Mouse (Mus musculus): ENCODE results near the gene Mknk1.

Mknk1 gene

GRCm38 (mm10) chr4:115838696-115839641 is at the start of gene Mknk1:
Gene Mknk1, plus strand, starts transcription at chr4:115839198.
- DNase-seq (ENCODE audit: low spot score in 2 of 2) = peak; percentile 90 to 95

DNA sequence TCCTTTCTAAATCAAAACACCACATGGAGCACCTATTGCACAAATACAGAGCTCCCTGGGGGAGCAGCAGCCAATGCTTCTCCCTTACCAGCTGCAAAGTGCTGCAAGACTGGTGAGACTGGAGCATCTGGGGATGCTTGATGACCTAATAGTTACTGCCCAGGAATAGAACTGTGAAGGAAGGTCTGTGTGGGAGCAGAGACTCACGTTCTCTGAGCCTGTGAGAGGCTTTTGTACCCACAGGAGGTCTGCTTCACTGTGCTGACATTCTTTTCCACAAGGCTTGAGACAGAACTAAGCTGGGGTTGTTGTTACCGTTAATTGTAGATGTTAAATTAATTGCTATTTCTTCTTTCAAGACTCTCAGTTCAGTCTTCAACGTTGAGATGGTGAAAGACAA is 48.1 kb upstream of the Mknk1 start:
- no peak for DNase-seq (ENCODE audit: low spot score in 2 of 2)

- DNase-seq (ENCODE audit: low spot score in 2 of 2) = no peak
These were observed 43.6 kb upstream of the Mknk1 start for GRCm38 (mm10) chr4:115795360-115795759.

DNA sequence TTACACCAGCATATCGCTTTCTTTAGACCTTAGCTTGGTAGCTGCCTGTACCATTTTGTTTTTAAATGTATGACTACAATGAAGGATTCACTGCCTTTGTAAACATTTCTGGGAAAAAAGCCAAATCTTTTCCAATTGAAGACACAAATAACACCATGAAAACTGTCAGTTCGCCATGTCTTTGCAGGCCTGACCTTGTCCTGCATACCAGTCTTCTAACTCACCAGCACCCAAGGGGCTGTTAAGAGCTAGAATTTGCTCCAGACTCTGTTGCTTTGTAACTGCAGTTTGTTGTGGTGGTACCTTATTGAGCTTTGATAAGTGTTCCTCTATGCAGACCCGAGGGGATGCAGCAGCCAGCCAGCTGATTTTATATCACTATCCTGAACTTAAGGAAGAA is 39.0 kb upstream of the Mknk1 start:
- DNase-seq (ENCODE audit: low spot score in 2 of 2) = no peak

- DNase-seq (ENCODE audit: low spot score in 2 of 2) = no peak
These were observed 26.7 kb upstream of the Mknk1 start for GRCm38 (mm10) chr4:115812326-115812725.

- DNase-seq (ENCODE audit: low spot score in 2 of 2) = no peak
These were observed 23.4 kb upstream of the Mknk1 start for GRCm38 (mm10) chr4:115815606-115816005.

DNA sequence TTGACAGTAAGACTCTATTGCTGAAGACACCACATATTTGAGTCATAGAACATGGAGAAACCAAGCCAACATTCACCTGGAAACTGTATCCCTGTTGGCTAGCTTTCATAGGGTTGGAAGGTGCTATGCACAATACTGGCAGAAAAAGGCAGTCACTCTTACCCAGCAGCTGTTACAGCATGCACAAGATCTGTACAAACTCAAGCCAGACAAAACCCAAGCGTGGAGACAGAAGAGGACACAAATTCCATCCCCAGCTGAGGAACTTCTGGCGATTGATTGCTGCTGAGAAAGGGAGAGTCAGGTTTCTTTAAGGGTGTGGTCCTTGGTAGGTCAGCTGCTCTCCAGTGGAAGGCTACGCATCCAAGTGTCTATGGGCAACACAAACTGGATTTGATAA is 18.8 kb upstream of the Mknk1 start:
- DNase-seq (ENCODE audit: low spot score in 2 of 2) = no peak

DNA sequence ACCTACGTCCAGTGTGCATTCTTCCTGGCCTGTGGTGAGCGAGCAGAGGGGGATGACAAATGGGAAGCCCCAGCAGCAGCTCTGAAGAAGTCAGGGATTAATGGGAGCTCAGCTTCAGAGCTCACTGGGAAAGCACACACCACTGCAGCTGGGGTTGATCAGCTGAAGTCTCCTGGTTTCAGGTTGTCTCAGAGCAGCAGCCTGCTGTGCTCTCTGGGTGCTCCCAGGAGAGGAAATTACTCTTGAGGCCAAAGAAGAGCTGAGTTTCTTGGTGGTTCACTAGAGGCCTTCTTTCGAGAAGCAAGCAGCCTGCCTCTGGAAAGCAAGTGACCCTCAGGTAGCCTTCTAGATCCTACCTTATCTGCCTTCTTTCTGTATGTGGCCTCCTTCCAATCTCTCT is 18.1 kb upstream of the Mknk1 start:
- DNase-seq (ENCODE audit: low spot score in 2 of 2) = no peak

- DNase-seq (ENCODE audit: low spot score in 2 of 2) = no peak
These were observed 17.6 kb upstream of the Mknk1 start for GRCm38 (mm10) chr4:115821431-115821830.

- no peak for DNase-seq (ENCODE audit: low spot score in 2 of 2)
These were observed 17.1 kb upstream of the Mknk1 start for GRCm38 (mm10) chr4:115821928-115822327.

- DNase-seq (ENCODE audit: low spot score in 2 of 2) = no peak
These were observed 14.8 kb upstream of the Mknk1 start for GRCm38 (mm10) chr4:115824178-115824577.

- no peak for DNase-seq (ENCODE audit: low spot score in 2 of 2)
These were observed 13.7 kb upstream of the Mknk1 start for GRCm38 (mm10) chr4:115825271-115825670.

DNA sequence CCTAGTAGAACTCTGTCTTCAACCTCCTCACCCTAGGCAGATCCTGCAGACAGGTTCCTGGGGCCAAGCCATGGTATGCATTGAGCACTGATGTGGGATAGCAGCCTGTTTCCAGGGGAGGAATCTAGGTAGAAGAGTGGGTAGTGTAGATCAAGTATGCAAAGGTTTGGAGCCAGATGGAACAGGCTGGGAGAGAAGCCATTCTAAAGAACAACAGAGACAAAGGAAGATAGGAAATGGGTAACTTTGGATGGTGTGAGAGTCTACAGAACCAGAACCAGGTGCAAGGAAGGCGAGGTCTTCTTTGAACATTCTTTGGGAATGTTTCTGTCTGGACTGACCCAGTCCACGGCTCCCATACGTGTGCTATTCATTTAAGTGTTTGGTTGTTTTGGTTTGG is 11.9 kb upstream of the Mknk1 start:
- DNase-seq (ENCODE audit: low spot score in 2 of 2) = no peak

DNA sequence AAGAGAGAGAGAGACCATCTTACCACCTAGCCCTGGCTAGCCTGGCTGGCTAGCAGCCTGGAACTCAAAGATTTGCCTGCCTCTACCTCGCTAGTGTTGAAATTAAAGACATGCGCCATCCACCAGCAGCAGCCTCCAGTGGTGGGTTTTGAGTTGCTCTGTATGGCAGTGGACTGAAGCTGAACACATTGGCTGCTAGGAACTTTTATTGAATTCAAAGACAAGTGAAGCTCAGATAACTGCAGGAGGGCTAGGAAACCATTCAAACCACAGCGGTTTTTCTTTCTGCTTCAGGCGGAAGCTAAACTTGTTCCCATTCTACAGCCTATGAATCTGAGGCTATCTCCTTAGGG is 11.5 kb upstream of the Mknk1 start:
- DNase-seq (ENCODE audit: low spot score in 2 of 2) = peak in 1 of 2 experiments; percentile 9

DNA sequence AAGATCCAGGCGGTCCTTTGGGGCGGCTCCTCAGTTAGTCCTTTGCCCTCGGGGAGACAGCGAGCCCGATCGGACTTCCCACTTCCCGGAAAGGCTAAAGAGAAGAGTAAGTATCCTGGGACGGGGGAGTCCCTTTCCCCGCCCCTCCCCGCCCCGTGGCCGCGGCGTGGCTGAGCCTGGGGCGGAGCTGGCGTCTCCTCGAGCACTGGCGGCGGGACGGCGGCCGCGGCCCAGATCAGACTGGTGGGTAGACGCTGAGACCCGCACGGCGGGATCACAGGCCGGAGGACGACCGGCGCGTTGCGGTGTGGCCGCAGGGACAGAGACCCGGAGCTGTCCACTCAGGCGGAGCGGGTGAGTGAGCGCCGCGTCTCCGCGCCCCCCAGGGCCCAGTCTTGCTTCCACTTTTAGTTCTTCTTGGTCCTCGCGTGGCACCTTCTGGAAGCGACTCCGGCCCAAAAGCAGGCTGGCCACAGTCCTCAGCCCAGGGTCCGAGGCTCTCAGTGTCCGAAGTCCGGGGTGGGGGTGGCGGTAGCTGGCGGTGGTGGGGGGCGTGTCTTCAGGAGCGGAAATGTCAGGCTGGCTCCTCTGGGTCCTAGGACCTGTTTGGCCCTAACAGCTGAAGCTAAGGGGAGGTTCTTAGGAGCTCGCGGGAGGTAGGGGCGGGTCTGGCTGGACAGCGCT is 11.0 kb upstream of the Mknk1 start, which contains the start of gene Mob3c:
Mob3c (plus strand) TSS at position 205 of the 684 bp plus-strand sequence.
- peak; percentile 32 to 50 for DNase-seq (ENCODE audit: low spot score in 2 of 2)

GRCm38 (mm10) chr4:115828572-115828902 is 10.5 kb upstream of the Mknk1 start:
- DNase-seq (ENCODE audit: low spot score in 2 of 2) = no peak

GRCm38 (mm10) chr4:115830491-115830890 is 8.5 kb upstream of the Mknk1 start:
- DNase-seq (ENCODE audit: low spot score in 2 of 2) = no peak

- DNase-seq (ENCODE audit: low spot score in 2 of 2) = no peak
These were observed 7.8 kb upstream of the Mknk1 start for GRCm38 (mm10) chr4:115831221-115831620.

GRCm38 (mm10) chr4:115832040-115832439 is 7.0 kb upstream of the Mknk1 start:
- no peak for DNase-seq (ENCODE audit: low spot score in 2 of 2)

DNA sequence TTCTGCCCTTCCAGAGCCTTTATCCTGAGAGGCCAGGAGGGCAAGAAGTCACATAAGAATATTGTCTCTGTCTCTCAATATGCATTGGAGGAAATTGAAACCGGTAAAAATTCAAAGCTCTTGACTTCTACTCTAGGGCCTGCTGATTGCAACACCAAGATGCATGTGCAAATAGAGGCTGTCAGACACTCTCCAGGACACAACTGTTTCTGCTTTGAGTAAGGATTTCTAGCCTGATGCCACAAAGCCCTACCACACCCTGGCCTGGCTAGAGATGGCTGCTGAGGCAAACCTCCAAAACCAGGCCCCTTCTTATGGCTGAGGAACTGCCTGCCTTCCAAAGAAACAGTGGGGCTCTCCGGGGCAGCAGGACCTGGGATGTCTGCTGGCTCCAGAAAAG is 3.4 kb upstream of the Mknk1 start:
- DNase-seq (ENCODE audit: low spot score in 2 of 2) = no peak

- peak in 1 of 2 experiments; percentile 17 for DNase-seq (ENCODE audit: low spot score in 2 of 2)
These were observed 802 bp upstream of the Mknk1 start for GRCm38 (mm10) chr4:115838196-115838595.

- DNase-seq (ENCODE audit: low spot score in 2 of 2) = no peak
These were observed 958 bp downstream of the Mknk1 start for GRCm38 (mm10) chr4:115839956-115840355.

- no peak for DNase-seq (ENCODE audit: low spot score in 2 of 2)
These were observed 1.8 kb downstream of the Mknk1 start for GRCm38 (mm10) chr4:115840842-115841241.
